ENCODE assay signal across 8 mouse cellular contexts in genomic region chr10:117647158-117647505, GRCm38 (mm10). TPM values are rescaled to one million over a fixed set of nuclear protein-coding genes. Genes with fewer than 3 reads are reported as not detected.
DNase-seq lines count a peak whose midpoint lies in the region; ATAC-seq and TF ChIP-seq lines count a peak whose summit lies in the region.

No protein-coding gene starts in this region.

- no peak for TF ChIP-seq CTCF in forebrain, postnatal 0 days (IDR thresholded peaks at IDR 0.05; ENCODE audit: low read depth)

- 21% methylated on average over 13 of the region's 13 CpGs for WGBS in forebrain, postnatal 0 days
- 30% methylated on average over 13 of the region's 13 CpGs for WGBS in midbrain, embryonic 14.5 days
- 92% methylated on average over 13 of the region's 13 CpGs for WGBS in limb, embryonic 10.5 days

- H3K9me3 ChIP-seq in forebrain, postnatal 0 days (ENCODE audit: low read length) = no peaks in the 10 kb centered on the region
- H3K9me3 ChIP-seq in midbrain, embryonic 14.5 days (ENCODE audit: control insufficient read depth, low read length) = no peaks in the 10 kb centered on the region
- no peaks in the 10 kb centered on the region for H3K9me3 ChIP-seq in limb, embryonic 10.5 days (replicated peaks)

- H3K36me3 ChIP-seq in forebrain, postnatal 0 days (ENCODE audit: insufficient read depth) = no peaks in the 10 kb centered on the region
- H3K36me3 ChIP-seq in midbrain, embryonic 14.5 days (ENCODE audit: control insufficient read depth, insufficient read depth, low read length) = no peaks in the 10 kb centered on the region
- H3K36me3 ChIP-seq in limb, embryonic 10.5 days = peaks cover 3% of the 10 kb centered on the region

- peak; percentile 68; the same call in 1 of the 2 replicates for ATAC-seq in forebrain, postnatal 0 days
- ATAC-seq in midbrain, embryonic 14.5 days (ENCODE audit: low FRiP score, low TSS enrichment) = peak; percentile 43; the same call in 1 of the 2 replicates

- H3K27ac ChIP-seq in forebrain, postnatal 0 days (ENCODE audit: low read depth, low read length) = no peak overlapping the region
- H3K27ac ChIP-seq in midbrain, embryonic 14.5 days (replicated peaks; ENCODE audit: low read depth, low read length) = no peak overlapping the region
- no peak overlapping the region for H3K27ac ChIP-seq in limb, embryonic 10.5 days

- H3K9ac ChIP-seq in forebrain, postnatal 0 days = no peak overlapping the region
- no peak overlapping the region for H3K9ac ChIP-seq in midbrain, embryonic 14.5 days (replicated peaks; ENCODE audit: low read length)

- H3K4me2 ChIP-seq in forebrain, postnatal 0 days (ENCODE audit: low read depth) = 0 out of 2 replicates have a peak overlapping the region, but pooled peaks have one; percentile 1
- peak overlapping the region; percentile 7 for H3K4me2 ChIP-seq in midbrain, embryonic 14.5 days (ENCODE audit: low read length)

- no peaks in the 10 kb centered on the region for H3K4me1 ChIP-seq in forebrain, postnatal 0 days (ENCODE audit: insufficient read depth)
- H3K4me1 ChIP-seq in midbrain, embryonic 14.5 days (ENCODE audit: control insufficient read depth, insufficient read depth, low read length) = no peaks in the 10 kb centered on the region
- peaks cover 37% of the 10 kb centered on the region for H3K4me1 ChIP-seq in limb, embryonic 10.5 days

- H3K4me3 ChIP-seq in forebrain, postnatal 0 days (ENCODE audit: low read depth, low read length) = no peak overlapping the region
- H3K4me3 ChIP-seq in midbrain, embryonic 14.5 days (replicated peaks; ENCODE audit: low read depth, low read length) = no peak overlapping the region
- no peak overlapping the region for H3K4me3 ChIP-seq in limb, embryonic 10.5 days

- H3K27me3 ChIP-seq in forebrain, postnatal 0 days (ENCODE audit: insufficient read depth, low read length) = no peaks in the 10 kb centered on the region
- H3K27me3 ChIP-seq in midbrain, embryonic 14.5 days (ENCODE audit: control insufficient read depth, insufficient read depth, low read length) = 0 out of 2 replicates have a peak, but pooled peaks cover 4% of the 10 kb centered on the region
- no peaks in the 10 kb centered on the region for H3K27me3 ChIP-seq in limb, embryonic 10.5 days (ENCODE audit: low read depth, poor library complexity, severe bottlenecking)

- DNase-seq in cerebellum, adult 11-12 months = peak; percentile 30
- peak; percentile 62 for DNase-seq in forebrain, postnatal 0 days
- DNase-seq in kidney, postnatal 10 days = peak; percentile 75
- peak; percentile 62 for DNase-seq in midbrain, embryonic 14.5 days
- no peak for DNase-seq in urinary bladder, adult 18-20 months (ENCODE audit: low spot score in 2 of 2)
- DNase-seq in urinary bladder, postnatal 36 days (ENCODE audit: low spot score in 2 of 2) = no peak
- no peak for DNase-seq in limb, embryonic 10.5 days (ENCODE audit: low spot score)
- no peak for DNase-seq in urinary bladder, postnatal 14 days (ENCODE audit: low spot score)

RNA-seq across cellular contexts. Expression of gene Cpm, which starts 17.8 kb away (rescaled TPM):
- total RNA-seq in forebrain, postnatal 0 days (2014; rRNA removed) = 3.0 and 3.4 TPM in 2 replicates
- polyA plus RNA-seq in forebrain, postnatal 0 days (2015; fragmentation: Nextera tagmentation; extraction: Ambion mirVana) = 4.4 and 7.5 TPM in 2 replicates
- polyA plus RNA-seq in midbrain, embryonic 14.5 days (2014; fragmentation: Nextera tagmentation; extraction: Ambion mirVana) = 3.9 and 5.4 TPM in 2 replicates
- polyA plus RNA-seq in limb, embryonic 10.5 days (2016; fragmentation: Nextera tagmentation; extraction: Ambion mirVana) = 22.5 and 31.5 TPM in 2 replicates

Comparison
In these comparisons a context has a peak if more than half of its experiments do, and no peak if none do; other contexts are left out.
1. DNase-seq: peak in cerebellum, adult 11-12 months (single experiment), forebrain, postnatal 0 days (single experiment), kidney, postnatal 10 days (single experiment) and midbrain, embryonic 14.5 days (single experiment); none in urinary bladder, adult 18-20 months (0 of 2), urinary bladder, postnatal 36 days (0 of 2), limb, embryonic 10.5 days (single experiment) and urinary bladder, postnatal 14 days (single experiment).